Mouse (Mus musculus) adrenal gland, adult 2 months (tissue): ENCODE measurements around the gene Tdrd12. TPM values are rescaled to one million over a fixed set of nuclear protein-coding genes. Genes with fewer than 3 reads are reported as not detected.
A peak's percentile ranks its signal among the peaks of the same experiment; 100 is the strongest.
"Not testable (repeated sequence)": the region's sequence is repeated elsewhere in the genome, so short reads cannot be mapped to it uniquely, and the experiment has no call there.

Experiments used
- DNase-seq: peaks from one replicate; pipeline ENCODE4 v3.0.0; 2021
- long read RNA-seq: library from polyadenylated mRNA; stranded (forward); transcript quantifications from one replicate; pipeline ENCODE4 v2.0.0, GENCODE M21; 2021
- polyA plus RNA-seq: library from polyadenylated mRNA; depleted of rRNA; stranded (reverse); fragments of >200 nt; gene quantifications from 2 replicates; pipeline ENCODE4 v1.2.3, GENCODE M21; 2012; rRNA removed
- total RNA-seq, 2 experiments: library from RNA; stranded (reverse); gene quantifications; 2 replicates each; pipeline ENCODE4 v1.2.3; 2021

Tdrd12 gene
- total RNA-seq = under 1 TPM in 1 of 2 experiments, not detected in 1; 0.23 TPM
- not detected in 2 replicates for polyA plus RNA-seq
- long read RNA-seq = 0 reads

GRCm38 (mm10) chr7:35537562-35537961 lies at the start of gene Tdrd12:
TSS of gene Tdrd12 (minus strand) at chr7:35537745.
- DNase-seq = no peak

GRCm38 (mm10) chr7:35586906-35587445 lies 49.4 kb upstream of the Tdrd12 start:
- no peak for DNase-seq

GRCm38 (mm10) chr7:35586055-35586905 lies 48.7 kb upstream of the Tdrd12 start, which contains the start of gene Ankrd27:
TSS of gene Ankrd27 (plus strand) at chr7:35586244.
- DNase-seq = peak; percentile 97

- DNase-seq = peak; percentile 76
Observed at GRCm38 (mm10) chr7:35585191-35586054, 47.9 kb upstream of the Tdrd12 start, which contains the start of gene Rgs9bp. TSS of gene Rgs9bp (minus strand) at chr7:35585582.

GRCm38 (mm10) chr7:35584786-35585190 lies 47.2 kb upstream of the Tdrd12 start:
- peak; percentile 56 for DNase-seq

- no peak for DNase-seq
Observed at GRCm38 (mm10) chr7:35584068-35584785, 46.7 kb upstream of the Tdrd12 start.

GRCm38 (mm10) chr7:35583476-35584025 lies 46.0 kb upstream of the Tdrd12 start:
- peak; percentile 26 for DNase-seq

- DNase-seq = no peak
Observed at GRCm38 (mm10) chr7:35582719-35583118, 45.2 kb upstream of the Tdrd12 start.

- peak; percentile 31 for DNase-seq
Observed at GRCm38 (mm10) chr7:35579849-35580248, 42.3 kb upstream of the Tdrd12 start.

- not testable (repeated sequence) for DNase-seq
Observed at GRCm38 (mm10) chr7:35570883-35571282, 33.3 kb upstream of the Tdrd12 start.

- DNase-seq = not testable (repeated sequence)
Observed at GRCm38 (mm10) chr7:35569724-35570123, 32.2 kb upstream of the Tdrd12 start.

GRCm38 (mm10) chr7:35565965-35566364 lies 28.4 kb upstream of the Tdrd12 start:
- not testable (repeated sequence) for DNase-seq

- not testable (repeated sequence) for DNase-seq
Observed at GRCm38 (mm10) chr7:35564872-35565271, 27.3 kb upstream of the Tdrd12 start.

- no peak for DNase-seq
Observed at GRCm38 (mm10) chr7:35564067-35564865, 26.7 kb upstream of the Tdrd12 start.

GRCm38 (mm10) chr7:35563071-35563470 lies 25.5 kb upstream of the Tdrd12 start:
- DNase-seq = no peak

- DNase-seq = no peak
Observed at GRCm38 (mm10) chr7:35559838-35560237, 22.3 kb upstream of the Tdrd12 start.

GRCm38 (mm10) chr7:35558681-35559080 lies 21.1 kb upstream of the Tdrd12 start:
- no peak for DNase-seq

GRCm38 (mm10) chr7:35557577-35557976 lies 20.0 kb upstream of the Tdrd12 start:
- DNase-seq = no peak

- no peak for DNase-seq
Observed at GRCm38 (mm10) chr7:35556905-35557304, 19.4 kb upstream of the Tdrd12 start.

GRCm38 (mm10) chr7:35556205-35556603 lies 18.7 kb upstream of the Tdrd12 start, which contains the start of gene Nudt19:
TSS of gene Nudt19 (minus strand) at chr7:35556304.
- no peak for DNase-seq
